Mouse (Mus musculus): ENCODE results near the gene Col4a3bp.
"Not testable (repeated sequence)": the region's sequence is repeated elsewhere in the genome, so short reads cannot be mapped to it uniquely, and the experiment has no call there.

Gene Col4a3bp

DNA sequence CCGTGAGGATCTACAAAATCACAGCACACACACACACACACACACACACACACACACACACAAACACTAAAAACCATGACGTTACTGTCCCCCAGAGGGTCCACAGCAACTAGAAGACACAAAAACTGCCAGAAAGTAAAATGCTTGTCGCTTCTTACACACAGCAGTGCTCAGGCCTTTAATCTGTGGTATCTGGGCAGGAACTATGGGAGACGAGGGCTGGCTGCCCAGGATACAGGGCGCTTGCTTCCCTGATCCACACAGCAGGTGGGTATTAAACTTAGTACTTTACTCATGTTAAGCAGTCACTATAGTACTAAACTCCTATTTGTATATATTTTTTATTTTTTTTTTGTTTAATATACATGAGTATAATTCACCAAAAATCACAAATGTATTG lies 103.4 kb downstream of the Col4a3bp start:
- no peak for DNase-seq (ENCODE audit: low spot score)

DNA sequence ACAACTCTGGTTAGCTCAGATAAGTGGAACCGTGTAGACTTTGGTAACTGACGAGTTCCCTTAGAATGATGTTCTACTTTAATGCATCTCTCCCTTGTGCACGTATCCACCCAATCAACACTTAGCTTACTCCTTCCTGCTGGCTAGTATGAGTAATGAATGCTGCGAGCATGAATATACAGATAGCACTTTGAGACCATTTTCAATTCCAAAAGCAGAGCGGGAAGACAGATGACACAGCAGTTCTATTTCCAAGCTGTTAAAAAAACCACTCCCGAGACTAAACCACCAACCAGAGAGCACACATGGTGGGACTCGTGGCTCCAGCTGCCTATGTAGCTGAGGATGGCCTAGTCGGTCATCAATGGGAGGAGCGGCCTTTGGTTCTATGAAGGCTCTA lies 110.6 kb downstream of the Col4a3bp start:
- DNase-seq (ENCODE audit: low spot score): no peak

DNA sequence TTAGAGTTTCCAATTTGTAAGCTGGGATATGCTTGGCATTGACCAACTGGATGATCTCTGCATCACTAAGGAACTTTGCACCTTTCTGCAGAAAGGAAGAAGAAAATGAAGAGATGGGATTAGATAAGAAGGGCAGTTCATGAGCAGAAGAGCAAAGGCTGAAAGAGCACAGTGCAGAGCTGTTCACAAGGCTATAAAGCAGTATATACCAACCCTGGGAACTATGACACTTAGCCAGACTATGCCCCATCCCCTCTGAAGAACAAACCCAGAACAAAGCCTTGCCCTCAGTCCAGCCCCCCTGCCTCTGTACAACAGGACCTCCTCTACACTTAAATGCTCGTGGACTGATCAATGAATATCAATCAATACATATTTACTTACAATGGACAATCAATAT lies 114.3 kb downstream of the Col4a3bp start:
- DNase-seq (ENCODE audit: low spot score): no peak

DNA sequence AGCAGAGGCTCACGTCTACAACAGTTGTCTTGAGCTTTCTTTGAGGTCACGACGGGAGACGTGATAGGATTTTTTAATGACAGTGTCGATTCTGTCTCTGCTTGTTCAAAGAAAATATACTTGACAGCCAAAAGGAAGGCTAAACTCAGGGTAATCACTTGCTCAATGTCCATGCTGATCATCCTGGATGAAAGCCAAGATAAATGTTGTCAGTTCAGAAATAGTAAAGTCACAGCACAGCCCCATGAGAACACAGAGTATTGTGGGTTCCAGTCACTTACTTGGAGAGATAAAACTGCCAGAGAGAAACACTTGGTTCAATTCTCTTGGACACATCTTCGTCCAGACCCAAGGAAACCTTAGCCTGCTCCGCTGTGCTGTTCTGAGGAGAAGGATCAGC lies 116.5 kb downstream of the Col4a3bp start:
- DNase-seq (ENCODE audit: low spot score): no peak

DNA sequence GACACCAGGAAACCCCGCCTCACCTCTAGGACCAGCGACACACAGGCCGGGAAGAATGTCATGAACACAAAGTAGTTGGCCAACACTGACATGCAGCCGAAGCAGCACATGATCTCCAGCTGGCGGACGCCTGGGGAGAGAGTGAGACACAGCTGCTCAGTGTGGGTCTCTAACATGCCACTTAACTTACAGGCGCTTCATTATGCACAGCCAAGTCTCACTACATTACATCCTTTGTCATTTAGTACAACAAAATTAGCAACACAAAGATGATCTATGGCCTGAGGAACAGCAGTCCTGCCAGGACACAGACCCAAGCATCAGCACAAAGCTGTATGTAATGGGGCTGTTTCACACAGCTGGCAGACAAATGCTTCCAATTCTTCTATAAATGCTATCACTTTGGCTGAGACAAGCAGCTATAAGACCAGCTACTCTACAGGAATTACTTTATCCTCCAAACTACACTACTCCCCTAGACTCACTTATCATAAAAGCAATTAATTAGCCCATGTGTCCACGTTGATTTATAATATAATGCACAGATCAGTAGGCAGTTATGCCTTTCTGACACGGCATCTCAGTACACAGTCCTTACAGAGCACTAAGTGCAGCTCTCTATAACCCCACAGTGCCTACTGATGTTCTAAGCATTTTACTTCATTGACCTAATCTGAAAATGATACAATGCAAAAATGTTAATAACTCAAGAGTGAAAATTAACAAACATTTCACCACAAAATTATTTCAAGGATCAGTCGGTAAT lies 117.9 kb downstream of the Col4a3bp start:
- DNase-seq (ENCODE audit: low spot score): no peak

DNA sequence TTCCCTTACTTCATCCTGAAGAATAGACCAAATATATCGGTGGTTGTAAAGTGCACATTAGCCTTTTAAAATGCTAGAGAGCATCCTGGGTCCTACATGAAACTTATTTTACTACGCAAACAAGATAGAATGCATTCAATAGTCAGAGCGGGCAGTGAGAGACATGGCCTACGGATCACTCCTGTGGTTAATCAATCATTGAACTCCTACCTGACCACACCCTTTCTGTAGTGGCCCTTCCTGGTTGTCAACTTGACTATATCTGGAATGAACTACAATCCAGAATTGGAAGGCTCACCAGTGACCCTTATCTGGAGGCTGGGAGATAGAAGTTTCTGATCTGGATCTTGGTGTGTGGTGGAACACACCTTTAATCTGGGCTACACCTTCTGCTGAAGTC lies 120.7 kb downstream of the Col4a3bp start:
- not testable (repeated sequence) for DNase-seq (ENCODE audit: low spot score)

DNA sequence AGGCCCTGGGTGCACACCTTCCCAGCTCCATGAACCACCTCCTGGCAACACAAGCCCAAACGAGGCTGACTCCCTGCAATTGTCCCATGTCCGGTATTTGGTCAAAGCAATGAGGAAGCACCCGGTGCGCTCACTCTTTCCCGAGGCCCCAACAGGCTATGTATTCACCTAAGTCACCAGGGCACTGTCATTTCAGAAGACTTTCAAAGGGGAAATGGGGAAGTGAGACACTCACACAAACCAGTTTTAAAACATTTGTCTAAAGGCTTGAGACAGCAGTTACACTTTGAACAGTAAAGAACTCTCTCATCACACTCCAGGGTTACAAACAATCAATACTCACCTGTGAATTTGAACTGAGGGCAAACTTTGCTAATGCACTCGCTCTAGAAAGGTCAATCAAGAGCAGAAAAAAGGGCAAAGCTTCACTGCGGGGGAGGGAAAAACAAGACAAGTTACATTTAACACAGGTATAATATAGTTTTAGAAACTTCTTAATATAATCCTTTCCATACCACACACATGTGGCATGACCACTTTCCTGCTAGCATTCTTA lies 122.1 kb downstream of the Col4a3bp start:
- DNase-seq (ENCODE audit: low spot score): no peak

DNA sequence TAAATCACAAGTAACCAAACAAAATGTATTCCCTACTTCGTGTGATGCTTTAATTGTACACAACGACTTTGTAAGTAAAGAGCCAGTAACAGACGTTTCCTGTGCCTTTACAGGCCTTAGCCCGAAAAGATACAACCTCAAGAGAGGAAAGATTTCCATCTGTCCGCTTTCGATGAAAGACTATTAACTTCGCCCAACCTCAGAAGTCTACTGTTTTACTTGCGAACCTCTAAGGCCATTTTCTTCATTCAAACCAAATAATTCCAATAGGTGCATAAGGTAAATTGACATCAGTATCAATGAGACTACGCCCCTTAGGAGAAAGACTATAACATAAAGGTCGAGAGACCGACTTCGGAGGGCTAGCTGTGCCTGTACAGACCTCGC lies 127.6 kb downstream of the Col4a3bp start:
- DNase-seq (ENCODE audit: low spot score): peak; percentile 9

DNA sequence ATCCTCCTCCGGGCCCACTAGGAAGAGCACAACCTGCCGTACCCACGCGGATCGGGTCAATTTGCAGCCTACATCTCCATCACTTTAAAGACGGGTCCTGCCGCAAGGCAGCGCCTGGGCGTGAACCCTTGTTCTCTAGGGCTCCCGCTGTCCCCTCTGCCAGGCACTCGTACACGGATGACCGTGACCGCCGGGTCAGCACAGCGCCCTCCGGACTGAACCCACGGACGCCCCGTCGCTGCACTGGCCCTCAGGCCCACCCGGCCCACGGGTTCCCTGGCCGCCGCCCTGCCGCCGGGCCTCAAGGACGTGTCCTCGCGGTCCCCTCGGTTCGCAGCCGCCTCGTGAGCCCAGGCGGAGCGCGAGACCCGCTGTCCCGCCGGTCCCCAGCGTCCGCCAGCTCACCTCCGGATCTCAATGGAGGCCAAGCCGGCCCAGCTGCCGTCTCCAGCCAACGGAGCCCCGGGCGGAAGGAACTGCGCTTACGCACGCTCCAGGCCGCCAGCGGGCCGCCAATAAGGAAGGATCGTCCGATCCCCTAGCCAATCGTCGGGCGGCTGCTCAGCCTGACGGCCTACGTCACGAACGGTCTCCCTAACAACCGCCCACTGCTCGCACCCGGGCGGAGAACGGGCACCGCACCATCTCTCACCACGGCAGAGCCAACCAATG lies 128.1 kb downstream of the Col4a3bp start, which contains the start of gene Hmgcr:
TSS of gene Hmgcr (minus strand) at position 531 of the 672 bp plus-strand sequence.
- DNase-seq (ENCODE audit: low spot score): peak; percentile 98

DNA sequence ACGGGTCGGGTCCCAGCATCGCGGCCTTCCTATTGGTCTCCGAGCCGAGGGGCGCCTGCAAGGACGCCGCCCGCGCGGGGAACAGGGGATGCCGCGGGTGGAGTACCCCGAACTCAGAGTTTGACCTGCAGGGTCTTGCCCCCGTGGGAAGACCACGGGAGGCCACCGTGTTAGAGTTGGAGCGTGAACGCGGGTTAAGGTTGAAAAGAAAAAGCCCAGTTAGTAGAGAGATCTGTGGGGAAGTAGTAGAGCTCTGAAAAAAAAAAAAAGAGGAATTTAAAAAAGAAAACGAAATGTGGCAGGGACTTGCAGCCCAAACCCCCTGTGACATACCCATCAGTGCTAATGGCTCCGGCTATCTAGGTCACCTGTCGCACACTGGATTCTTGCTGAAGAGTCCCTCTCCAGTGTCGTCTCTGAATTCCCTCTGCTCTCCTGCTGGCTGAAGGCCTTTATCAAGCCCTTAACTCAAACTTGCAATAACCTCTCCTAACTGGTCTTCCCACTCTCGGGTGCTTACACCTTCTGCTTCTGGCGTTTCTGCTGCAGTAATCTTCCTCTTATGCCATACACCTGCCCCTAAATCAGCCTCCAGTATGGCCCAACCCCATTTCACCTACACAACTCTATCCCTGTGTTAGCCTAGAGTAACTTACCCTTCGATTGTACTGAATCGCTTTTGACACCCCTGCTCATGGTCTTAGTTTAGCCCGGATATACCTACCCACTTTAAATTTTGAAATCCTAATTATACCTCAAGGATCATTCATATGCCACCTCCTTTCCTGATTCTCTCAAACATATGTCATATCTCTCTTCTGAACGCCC lies 128.9 kb downstream of the Col4a3bp start:
- no peak for DNase-seq (ENCODE audit: low spot score)

DNA sequence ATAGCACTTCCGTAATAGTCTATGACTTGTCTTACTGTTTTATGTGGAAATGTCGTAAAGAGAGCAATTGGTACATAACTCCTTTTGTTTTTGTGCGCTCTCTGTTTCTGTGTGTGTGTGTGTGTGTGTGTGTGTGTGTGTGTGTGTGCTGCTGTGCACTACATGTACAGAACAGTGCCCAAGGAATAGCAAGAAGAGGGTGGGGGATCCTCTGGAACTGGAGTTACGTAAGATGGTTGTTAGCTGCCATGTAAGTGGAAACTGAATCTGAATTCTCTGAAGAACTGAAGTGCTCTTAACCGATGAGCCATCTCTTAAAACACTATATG lies 129.5 kb downstream of the Col4a3bp start:
- DNase-seq (ENCODE audit: low spot score): peak; percentile 32

DNA sequence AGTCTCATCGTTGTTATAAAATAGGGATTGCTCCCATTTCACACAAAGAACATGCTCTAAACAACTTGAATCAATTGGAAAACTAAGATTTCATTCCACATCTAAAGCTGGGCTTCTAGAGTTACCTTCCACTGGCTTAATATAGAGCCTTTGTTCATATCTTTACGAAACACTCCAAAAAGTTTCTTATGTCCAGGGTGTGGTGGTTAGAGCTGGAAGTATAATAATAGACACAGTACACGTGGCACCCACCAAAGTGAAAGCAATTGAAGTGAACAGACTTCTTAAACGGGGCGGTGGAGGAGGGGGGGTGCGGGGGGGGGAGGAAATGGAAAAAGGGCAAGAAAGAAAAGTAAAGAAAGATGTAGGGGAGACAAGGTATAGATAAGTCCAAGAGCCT lies 129.9 kb downstream of the Col4a3bp start:
- no peak for DNase-seq (ENCODE audit: low spot score)

DNA sequence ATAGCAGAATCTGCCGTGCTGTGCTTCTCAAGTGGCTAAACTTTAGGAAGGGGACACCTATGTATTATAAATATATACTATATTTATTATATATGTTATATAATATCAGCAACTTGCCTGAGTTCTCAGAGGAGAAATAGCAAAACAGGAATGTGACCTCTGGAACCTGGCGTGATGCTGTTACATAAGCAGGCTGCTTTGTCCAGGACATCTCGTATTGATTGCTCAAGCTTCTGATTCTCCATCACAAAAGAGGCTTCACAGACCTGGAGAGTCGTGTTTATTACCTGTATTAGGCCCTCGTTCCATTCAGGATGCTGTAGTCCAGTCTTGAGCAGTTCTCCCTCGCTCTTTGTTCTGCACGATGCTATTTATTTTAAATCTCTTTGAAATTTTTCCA lies 131.4 kb downstream of the Col4a3bp start:
- DNase-seq (ENCODE audit: low spot score): no peak

DNA sequence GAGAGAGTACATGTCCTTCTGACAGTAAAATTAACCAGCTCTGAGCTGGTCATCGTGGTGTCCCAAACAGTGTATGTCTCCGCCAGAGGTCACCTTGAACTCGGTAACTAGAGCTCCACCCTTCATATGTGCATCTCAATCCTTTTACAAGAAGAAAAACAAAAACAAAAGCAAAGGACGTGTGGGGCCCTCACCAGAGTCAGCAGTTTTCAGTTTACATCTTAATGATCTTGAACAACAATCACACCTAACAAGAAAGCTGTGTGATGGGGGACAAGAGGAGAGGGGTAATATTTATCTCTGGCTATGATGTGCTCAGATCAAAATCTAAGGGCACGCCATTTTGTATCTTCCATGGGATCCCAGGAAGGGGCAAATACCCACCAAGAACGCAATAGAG lies 133.3 kb downstream of the Col4a3bp start:
- no peak for DNase-seq (ENCODE audit: low spot score)

DNA sequence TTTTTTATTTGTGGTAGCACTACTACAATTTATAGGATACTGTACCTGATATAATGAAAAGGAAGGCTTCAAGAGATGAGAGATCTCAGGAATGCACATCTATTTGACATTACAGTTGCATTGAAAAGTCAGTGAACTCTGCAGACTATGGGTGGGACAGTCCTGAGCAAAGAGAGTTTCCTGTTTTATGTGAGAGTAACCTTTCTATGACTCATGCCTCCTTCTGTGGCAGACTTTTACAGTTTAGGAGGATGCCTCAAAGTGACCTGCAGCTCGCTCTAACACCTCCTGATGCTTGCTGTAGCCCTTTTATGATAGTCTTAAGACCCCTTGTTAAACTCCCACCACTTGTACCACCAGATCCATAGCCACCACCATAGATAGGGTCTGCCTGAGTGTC lies 134.7 kb downstream of the Col4a3bp start:
- no peak for DNase-seq (ENCODE audit: low spot score)

DNA sequence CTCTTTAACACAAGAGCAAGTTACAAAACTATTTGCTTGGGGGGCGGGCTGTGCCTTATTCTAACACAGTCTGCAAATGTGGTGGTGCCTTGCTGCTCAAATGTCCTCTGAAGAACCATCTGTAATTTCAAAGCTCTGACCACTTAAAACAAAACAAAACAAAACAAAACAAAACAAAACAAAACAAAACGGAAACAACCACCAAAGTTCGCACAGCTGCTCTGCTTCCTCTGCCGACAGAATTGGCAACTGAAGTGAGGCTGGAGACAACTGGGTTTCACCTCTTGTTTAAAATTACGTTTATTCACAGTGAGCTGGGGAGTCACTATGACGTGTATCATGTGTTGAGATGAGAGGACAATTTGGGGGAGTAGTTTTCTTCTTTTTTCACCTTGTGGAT lies 136.2 kb downstream of the Col4a3bp start:
- no peak for DNase-seq (ENCODE audit: low spot score)

DNA sequence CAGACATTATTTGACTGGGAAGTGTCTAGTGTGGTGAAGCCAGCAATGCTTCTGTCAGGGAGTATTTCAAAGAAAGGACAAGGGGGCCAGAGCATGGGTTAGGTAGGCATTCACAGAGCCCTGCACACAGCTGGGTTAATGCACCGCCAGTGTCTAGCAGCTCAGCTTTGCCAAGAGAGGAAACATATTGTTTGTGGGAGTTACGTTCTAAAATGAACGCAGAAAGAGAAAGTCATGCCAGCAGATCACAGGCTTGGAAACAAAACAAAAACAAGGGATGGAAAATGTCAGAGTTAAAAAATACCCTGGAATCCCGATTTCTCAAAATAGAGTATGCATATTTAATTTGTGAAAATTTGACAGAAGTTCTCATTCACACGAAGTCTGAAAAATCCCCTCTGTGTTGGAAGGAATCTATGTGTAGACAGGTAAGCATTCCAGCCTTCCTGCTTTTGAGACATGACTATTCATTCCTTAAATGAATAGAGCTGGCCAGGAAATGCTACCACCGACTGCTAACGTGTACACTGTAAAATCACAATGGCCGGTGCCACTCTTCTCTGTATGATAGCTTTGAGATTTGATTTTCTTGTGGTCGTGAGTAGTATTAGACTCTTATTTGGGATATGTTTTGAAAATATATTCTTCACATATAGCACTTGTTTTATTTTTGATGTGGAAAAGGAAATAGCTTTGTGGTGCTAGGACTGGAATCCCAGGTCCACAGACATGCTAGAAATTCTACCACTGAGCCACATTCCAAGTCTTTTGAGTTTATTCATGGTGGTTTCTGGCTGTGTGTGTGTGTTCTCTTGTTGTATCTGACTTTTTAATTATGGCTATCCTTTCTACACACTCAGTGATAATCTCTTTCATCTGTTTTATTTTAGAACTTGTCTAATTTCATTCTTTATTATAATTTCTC lies 138.0 kb downstream of the Col4a3bp start:
- DNase-seq (ENCODE audit: low spot score): no peak

DNA sequence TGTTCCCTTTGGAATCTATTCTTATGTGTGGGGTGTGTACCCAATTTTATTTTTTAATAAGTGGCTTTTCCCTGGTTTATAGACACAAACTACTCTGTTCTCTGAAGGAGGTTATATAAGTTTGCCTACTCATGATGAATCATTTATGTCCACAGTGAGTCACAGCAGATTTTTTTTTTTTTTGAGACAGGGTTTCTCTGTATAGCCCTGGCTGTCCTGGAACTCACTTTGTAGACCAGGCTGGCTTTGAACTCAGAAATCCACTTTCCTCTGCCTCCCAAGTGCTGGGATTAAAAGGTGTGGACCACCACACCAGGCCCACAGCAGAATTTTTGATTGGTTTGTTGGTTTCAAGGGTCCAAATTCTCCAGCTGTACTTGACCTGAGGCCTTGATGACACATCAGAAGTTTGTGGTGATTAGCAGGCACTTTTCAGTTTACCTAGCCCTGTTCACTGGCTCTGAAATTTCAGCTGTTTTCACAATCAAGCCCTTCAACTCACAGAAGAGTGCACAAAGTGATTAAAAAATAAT lies 138.7 kb downstream of the Col4a3bp start:
- DNase-seq (ENCODE audit: low spot score): no peak

DNA sequence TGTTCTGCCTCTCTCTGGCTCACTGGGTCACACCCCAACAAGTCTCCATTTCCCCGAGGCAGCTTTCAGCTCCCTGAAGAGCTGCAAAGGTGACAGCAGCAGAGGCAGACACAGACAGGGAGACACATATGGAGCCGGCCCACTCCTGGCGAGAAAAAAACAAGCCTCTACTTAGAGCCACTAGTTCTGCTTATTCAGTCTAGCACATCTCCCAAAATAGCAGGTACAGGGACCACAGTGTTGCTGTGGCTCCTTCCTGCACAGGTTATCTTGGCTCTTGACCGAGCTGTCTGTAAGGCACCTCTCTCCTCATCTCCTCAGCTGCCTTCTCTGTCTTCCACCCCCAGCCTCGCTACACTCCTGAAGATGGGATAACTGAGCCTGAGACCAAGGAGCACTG lies 142.4 kb downstream of the Col4a3bp start:
- no peak for DNase-seq (ENCODE audit: low spot score)

DNA sequence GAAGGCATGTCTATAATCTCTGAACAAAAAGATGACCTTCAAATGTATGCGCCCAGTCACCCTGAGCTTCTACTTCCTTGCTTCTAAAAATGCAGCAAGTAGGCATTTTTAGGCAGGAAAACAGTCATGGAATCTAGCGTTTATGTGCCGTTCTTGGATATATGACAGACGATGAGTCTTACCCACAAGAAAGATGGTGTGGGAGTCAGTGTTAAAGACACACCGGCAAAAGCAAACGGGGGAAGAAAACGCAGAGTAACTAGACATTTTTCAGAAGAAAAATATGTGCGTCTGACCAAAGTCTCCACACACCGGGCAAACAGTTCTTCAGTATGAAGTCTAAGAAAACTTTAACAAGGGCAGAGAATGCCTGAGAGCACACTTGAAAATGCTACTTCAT lies 144.8 kb downstream of the Col4a3bp start:
- DNase-seq (ENCODE audit: low spot score): no peak
